Mouse (Mus musculus) hindbrain, embryonic 14.5 days (tissue): Measurements from ENCODE around the gene Zfp37. TPM values are rescaled to one million over a fixed set of nuclear protein-coding genes. Genes with fewer than 3 reads are reported as not detected.

Source experiments
- ATAC-seq: fragments of 200-750 bp; cut with Nextera tagmentation; 2 replicates; pipeline ENCODE4 v1.8.0; 2017; ENCODE audit warnings: moderate number of reproducible peaks, mild to moderate bottlenecking, moderate TSS enrichment, moderate library complexity; ENCODE audit not compliant: low FRiP score
- DNase-seq: peaks from one replicate; pipeline ENCODE4 v3.0.0-alpha.2; 2015; ENCODE audit warnings: low spot score
- H3K27ac ChIP-seq: fragments of 300-500 bp; sonication (generic); 2 replicates; pipeline ENCODE4 v1.5.1; 2014; ENCODE audit warnings: mild to moderate bottlenecking, moderate library complexity
- H3K27me3 ChIP-seq: fragments of 300-500 bp; sonication (generic); 2 replicates; pipeline ENCODE4 v1.6.1; 2014; ENCODE audit warnings: mild to moderate bottlenecking, low read length, mixed read lengths; ENCODE audit not compliant: control insufficient read depth, insufficient read depth
- H3K36me3 ChIP-seq: fragments of 300-500 bp; sonication (generic); replicated peaks from 2 replicates; pipeline ENCODE4 v1.6.1; 2014; ENCODE audit not compliant: control insufficient read depth, insufficient read depth
- H3K4me1 ChIP-seq: fragments of 300-500 bp; sonication (generic); replicated peaks from 2 replicates; pipeline ENCODE4 v1.6.1; 2014; ENCODE audit warnings: antibody characterized with exemption, low read length, mixed read lengths; ENCODE audit not compliant: control insufficient read depth, insufficient read depth
- H3K4me2 ChIP-seq: fragments of 300-500 bp; sonication (generic); replicated peaks from 2 replicates; pipeline ENCODE4 v1.6.1; 2014; ENCODE audit warnings: mild to moderate bottlenecking, moderate library complexity
- H3K4me3 ChIP-seq: fragments of 300-500 bp; sonication (generic); replicated peaks from 2 replicates; pipeline ENCODE4 v1.5.1; 2014; ENCODE audit warnings: mild to moderate bottlenecking, low read length
- H3K9ac ChIP-seq: fragments of 300-500 bp; sonication (generic); 2 replicates; pipeline ENCODE4 v1.6.1; 2014
- H3K9me3 ChIP-seq: fragments of 300-500 bp; sonication (generic); 2 replicates; pipeline ENCODE4 v1.6.1; 2016; ENCODE audit warnings: low read length; ENCODE audit not compliant: control insufficient read depth
- WGBS: fragments of 180-500 bp; shearing (Covaris S2); extraction: QIAGEN DNeasy Blood & Tissue Kit; methylation state at CpG from one replicate; pipeline ENCODE4 v1.1.7; 2014; 5-methylcytosine and 5-hydroxymethylcytosine counted together
- polyA plus RNA-seq: library from polyadenylated mRNA; unstranded; fragments of >200 nt; fragmentation: Nextera tagmentation; extraction: Ambion mirVana; gene quantifications from 2 replicates; pipeline ENCODE4 v1.2.1, GENCODE M21; 2014

Gene Zfp37
- polyA plus RNA-seq, 1 experiment from 2014 or later = 32.7 TPM

GRCm38 (mm10) chr4:62230153-62230552 is 694 bp downstream of the Zfp37 start:
- Histone ChIP-seq H3K4me2 (no peak overlapping the region), H3K4me1 (no peaks in the 10 kb centered on the region)
- WGBS = 73% methylated on average over 1 of the region's 1 CpGs

GRCm38 (mm10) chr4:62229448-62229847 is 1.4 kb downstream of the Zfp37 start:
- 94% methylated on average over 7 of the region's 7 CpGs for WGBS
- no peaks in the 10 kb centered on the region for H3K27me3 ChIP-seq
- no peaks in the 10 kb centered on the region for H3K9me3 ChIP-seq
- H3K36me3 ChIP-seq = no peaks in the 10 kb centered on the region
- ATAC-seq = no peak
- H3K9ac ChIP-seq = no peak overlapping the region
- no peak overlapping the region for H3K27ac ChIP-seq
- no peaks in the 10 kb centered on the region for H3K4me1 ChIP-seq
- H3K4me3 ChIP-seq = no peak overlapping the region
- no peak for DNase-seq
- H3K4me2 ChIP-seq = no peak overlapping the region

More at GRCm38 (mm10) chr4:62230153-62230552, 694 bp downstream of the Zfp37 start:
- Histone ChIP-seq H3K27ac (no peak overlapping the region), H3K36me3 (no peaks in the 10 kb centered on the region), H3K9me3 (no peaks in the 10 kb centered on the region), H3K27me3 (no peaks in the 10 kb centered on the region), H3K4me3 (no peak overlapping the region), H3K9ac (no peak overlapping the region)
- DNase-seq (peak; percentile 21), ATAC-seq (no peak)

- Histone ChIP-seq H3K4me1 (no peaks in the 10 kb centered on the region), H3K27me3 (no peaks in the 10 kb centered on the region), H3K4me2 (no peak overlapping the region), H3K36me3 (no peaks in the 10 kb centered on the region), H3K9me3 (no peaks in the 10 kb centered on the region), H3K4me3 (no peak overlapping the region), H3K9ac (no peak overlapping the region), H3K27ac (no peak overlapping the region)
- DNase-seq = peak; percentile 55
- peak; percentile 43; the same call in 1 of the 2 replicates for ATAC-seq
- WGBS = 40% methylated on average over 10 of the region's 10 CpGs
Measured at GRCm38 (mm10) chr4:62228391-62228790, 2.5 kb downstream of the Zfp37 start.

- no peak overlapping the region for H3K27ac ChIP-seq
- H3K9me3 ChIP-seq = no peaks in the 10 kb centered on the region
- no peak for ATAC-seq
- no peaks in the 10 kb centered on the region; the same call in 1 of the 2 replicates for H3K4me1 ChIP-seq
- WGBS = 88% methylated on average over 2 of the region's 2 CpGs
- no peaks in the 10 kb centered on the region for H3K27me3 ChIP-seq
- no peaks in the 10 kb centered on the region for H3K36me3 ChIP-seq
- no peak overlapping the region for H3K4me3 ChIP-seq
- no peak for DNase-seq
- H3K9ac ChIP-seq = no peak overlapping the region
- no peak overlapping the region for H3K4me2 ChIP-seq
Measured at GRCm38 (mm10) chr4:62213490-62213889, 17.4 kb downstream of the Zfp37 start.

GRCm38 (mm10) chr4:62210035-62210434 is 20.8 kb downstream of the Zfp37 start:
- Histone ChIP-seq H3K9me3 (no peaks in the 10 kb centered on the region), H3K4me3 (no peak overlapping the region), H3K27ac (no peak overlapping the region), H3K9ac (no peak overlapping the region), H3K4me2 (no peak overlapping the region), H3K36me3 (no peaks in the 10 kb centered on the region), H3K4me1 (peaks cover 4% of the 10 kb centered on the region; the same call in 1 of the 2 replicates), H3K27me3 (no peaks in the 10 kb centered on the region)
- WGBS = 51% methylated on average over 4 of the region's 4 CpGs
- DNase-seq (no peak), ATAC-seq (no peak)

GRCm38 (mm10) chr4:62208696-62209380 is 22.0 kb downstream of the Zfp37 start:
- Histone ChIP-seq H3K27me3 (no peaks in the 10 kb centered on the region), H3K4me1 (peaks cover 4% of the 10 kb centered on the region; the same call in 1 of the 2 replicates), H3K27ac (peak overlapping the region; percentile 94), H3K4me3 (peak overlapping the region; percentile 51), H3K9me3 (no peaks in the 10 kb centered on the region), H3K36me3 (peaks cover 10% of the 10 kb centered on the region), H3K9ac (peak overlapping the region; percentile 69), H3K4me2 (peak overlapping the region; percentile 51)
- WGBS = 5% methylated on average over 19 of the region's 19 CpGs
- ATAC-seq = peak; percentile 0; the same call in 1 of the 2 replicates
- DNase-seq = peak; percentile 50

GRCm38 (mm10) chr4:62207851-62208695 is 22.8 kb downstream of the Zfp37 start:
- under 1% methylated on average over 45 of the region's 45 CpGs for WGBS
- H3K4me1 ChIP-seq = peaks cover 4% of the 10 kb centered on the region; the same call in 1 of the 2 replicates
- H3K4me2 ChIP-seq = peak overlapping the region; percentile 51
- DNase-seq (peak; percentile 87), ATAC-seq (peak; percentile 98)
- peak overlapping the region; percentile 94 for H3K27ac ChIP-seq
- no peaks in the 10 kb centered on the region for H3K27me3 ChIP-seq
- peak overlapping the region; percentile 51 for H3K4me3 ChIP-seq
- H3K9me3 ChIP-seq = no peaks in the 10 kb centered on the region
- H3K36me3 ChIP-seq = peaks cover 18% of the 10 kb centered on the region
- peak overlapping the region; percentile 69 for H3K9ac ChIP-seq

- no peak overlapping the region for H3K27ac ChIP-seq
- H3K4me2 ChIP-seq = no peak overlapping the region
- ATAC-seq = no peak
- H3K9ac ChIP-seq = no peak overlapping the region
- no peak overlapping the region for H3K4me3 ChIP-seq
- peaks cover 96% of the 10 kb centered on the region for H3K36me3 ChIP-seq
- H3K4me1 ChIP-seq = no peaks in the 10 kb centered on the region
- H3K27me3 ChIP-seq = no peaks in the 10 kb centered on the region
- peaks cover 36% of the 10 kb centered on the region for H3K9me3 ChIP-seq
- DNase-seq = no peak
- WGBS = 94% methylated on average over 7 of the region's 7 CpGs
Measured at GRCm38 (mm10) chr4:62199923-62200529, 30.8 kb downstream of the Zfp37 start.

- Histone ChIP-seq H3K4me3 (no peak overlapping the region), H3K4me1 (no peaks in the 10 kb centered on the region), H3K27me3 (no peaks in the 10 kb centered on the region), H3K4me2 (no peak overlapping the region), H3K9me3 (peaks cover 57% of the 10 kb centered on the region), H3K9ac (no peak overlapping the region), H3K27ac (no peak overlapping the region), H3K36me3 (peaks cover 62% of the 10 kb centered on the region)
- DNase-seq (no peak), ATAC-seq (no peak)
Measured at GRCm38 (mm10) chr4:62188778-62189177, 42.1 kb downstream of the Zfp37 start.
